Mouse (Mus musculus) kidney, adult 2 months (tissue): ENCODE data around the gene Lmo7. TPM values are rescaled to one million over a fixed set of nuclear protein-coding genes. Genes with fewer than 3 reads are reported as not detected.

Source experiments
- DNase-seq: peaks from one replicate; pipeline ENCODE4 v3.0.0; 2021
- H3K27ac ChIP-seq: fragments of 200-500 bp; 2 replicates; pipeline ENCODE4 v1.5.1; 2012; ENCODE audit warnings: low read depth, low read length, control low read depth, inconsistent platforms; ENCODE audit not compliant: insufficient read depth
- H3K27me3 ChIP-seq: fragments of 200-500 bp; replicated peaks from 2 replicates; pipeline ENCODE4 v1.6.1; 2012; ENCODE audit warnings: mild to moderate bottlenecking, moderate library complexity, low read length, inconsistent platforms; ENCODE audit not compliant: control insufficient read depth, insufficient read depth
- H3K36me3 ChIP-seq: fragments of 200-500 bp; 2 replicates; pipeline ENCODE4 v1.6.1; 2012; ENCODE audit warnings: mild to moderate bottlenecking, moderate library complexity, low read length, inconsistent platforms; ENCODE audit not compliant: control insufficient read depth, insufficient read depth
- H3K4me1 ChIP-seq: fragments of 200-500 bp; 2 replicates; pipeline ENCODE4 v1.6.1; 2011; ENCODE audit warnings: low read length; ENCODE audit not compliant: control insufficient read depth, insufficient read depth
- H3K4me3 ChIP-seq: fragments of 200-500 bp; 2 replicates; pipeline ENCODE4 v1.5.1; 2011; ENCODE audit warnings: mild to moderate bottlenecking, low read depth, low read length, control low read depth; ENCODE audit not compliant: insufficient read depth
- CTCF ChIP-seq: fragments of 200-500 bp; conservative IDR thresholded peaks from 2 replicates; pipeline ENCODE4 v1.5.1; 2011; ENCODE audit warnings: low read depth, mild to moderate bottlenecking, control low read depth, low read length, moderate library complexity, mixed read lengths; ENCODE audit not compliant: insufficient read depth, insufficient read length
- POLR2A ChIP-seq: fragments of 200-500 bp; IDR thresholded peaks from one replicate; pipeline ENCODE4 v1.6.1; 2011; ENCODE audit warnings: low read depth, low read length, control low read depth
- WGBS: fragments of 180-500 bp; shearing (Covaris S2); methylation state at CpG from one replicate; pipeline ENCODE4 v1.1.7; 2018; 5-methylcytosine and 5-hydroxymethylcytosine counted together
- polyA plus RNA-seq: library from polyadenylated mRNA; depleted of rRNA; stranded (reverse); fragments of >200 nt; gene quantifications from 2 replicates; pipeline ENCODE4 v1.2.3, GENCODE M21; 2012

Lmo7 gene
- polyA plus RNA-seq, 1 experiment = 40.0 TPM

DNA sequence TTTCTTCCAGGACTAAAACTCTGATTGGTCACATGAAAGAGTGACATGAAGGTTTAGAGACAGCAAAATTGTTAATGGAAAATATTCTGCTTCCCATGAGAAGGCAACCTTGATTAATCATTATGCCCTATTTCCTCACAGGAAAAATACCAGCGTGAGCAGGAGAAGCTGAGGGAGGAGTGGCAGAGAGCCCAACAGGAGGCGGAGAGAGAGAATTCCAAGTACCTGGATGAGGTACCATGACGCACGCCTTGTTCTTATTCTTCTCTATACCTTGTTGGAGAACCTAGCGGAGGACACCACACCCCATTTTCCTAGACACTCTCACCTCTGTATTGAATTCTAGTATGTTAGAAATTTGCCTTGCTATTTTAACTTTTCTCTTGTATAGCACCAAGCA is 188.7 kb downstream of the Lmo7 start:
- Histone ChIP-seq H3K27ac (no peak overlapping the region), H3K36me3 (peaks cover 2% of the 10 kb centered on the region), H3K27me3 (no peaks in the 10 kb centered on the region), H3K4me1 (peaks cover 19% of the 10 kb centered on the region), H3K4me3 (no peak overlapping the region)
- 57% methylated on average over 5 of the region's 5 CpGs for WGBS
- no peak for TF ChIP-seq POLR2A
- DNase-seq = peak; percentile 83

DNA sequence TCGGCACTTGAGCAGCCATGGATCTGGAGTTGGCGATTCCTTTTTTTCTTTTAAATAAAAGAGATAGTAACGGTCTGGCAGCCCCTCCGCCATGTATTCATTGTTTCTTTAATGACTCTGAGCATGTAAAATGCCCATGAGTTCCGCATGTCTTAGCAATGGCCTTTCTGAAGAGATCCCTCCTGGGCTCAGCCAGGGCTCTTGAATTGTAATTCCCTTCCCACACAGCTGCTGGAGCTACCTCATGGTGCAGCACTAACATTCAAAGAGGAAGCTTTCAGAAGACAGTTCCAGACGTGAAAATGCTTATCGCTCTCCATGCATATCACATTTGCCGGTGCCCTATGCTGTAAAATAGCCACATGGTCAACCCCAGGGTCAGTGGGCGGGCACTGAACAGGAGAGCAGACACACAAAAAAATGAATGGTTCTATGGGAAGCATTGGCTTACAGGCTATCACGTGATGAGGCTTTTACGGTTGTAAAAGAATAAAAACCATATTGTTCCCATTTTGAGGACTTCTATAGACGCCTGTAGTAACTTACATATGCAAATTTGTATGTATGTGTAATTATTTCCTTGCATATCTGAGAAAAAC is 198.0 kb downstream of the Lmo7 start:
- H3K27ac ChIP-seq = no peak overlapping the region
- TF ChIP-seq POLR2A (no peak), CTCF (no peak)

DNA sequence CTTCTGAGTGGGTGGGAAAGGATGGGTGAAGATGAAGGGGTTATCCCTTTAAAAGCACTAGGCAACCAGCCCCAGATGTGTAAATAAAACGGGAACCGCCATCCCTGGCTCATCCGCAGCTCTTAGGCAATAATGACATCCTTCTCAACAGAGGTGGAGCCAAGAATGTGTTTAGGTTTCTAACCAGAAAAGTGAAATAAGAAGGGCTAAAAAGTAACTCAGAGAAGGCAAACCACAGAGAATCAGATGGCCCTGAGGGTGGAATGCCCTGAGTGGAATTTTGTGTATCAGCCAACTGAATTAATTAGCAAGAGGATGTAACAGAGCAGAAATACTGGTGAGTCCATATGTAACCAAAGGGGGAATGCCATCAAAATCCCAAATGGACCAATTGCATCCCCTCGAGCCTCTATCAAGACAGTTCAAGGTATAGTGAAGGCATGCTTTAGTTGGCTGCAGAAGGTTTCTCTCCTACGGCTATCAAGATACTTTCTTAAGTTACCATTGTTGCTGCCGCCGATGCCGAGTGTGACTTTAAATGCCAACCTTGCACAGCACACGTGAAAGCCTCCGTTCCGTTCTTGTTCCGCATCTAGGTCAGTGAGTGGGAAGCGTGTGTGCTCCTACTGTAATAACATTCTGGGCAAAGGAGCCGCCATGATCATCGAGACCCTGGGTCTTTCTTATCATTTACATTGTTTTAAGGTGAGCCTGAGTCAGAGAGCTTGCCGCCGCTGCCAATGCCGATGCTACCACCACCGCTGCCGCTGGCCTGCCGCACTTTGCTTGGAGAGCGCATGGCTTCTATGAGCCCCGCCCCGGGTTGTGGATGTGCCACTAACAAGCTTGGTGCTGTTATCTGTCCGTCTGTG is 201.1 kb downstream of the Lmo7 start:
- H3K4me3 ChIP-seq = no peak overlapping the region
- peak; percentile 52 for DNase-seq
- 88% methylated on average over 25 of the region's 25 CpGs for WGBS

More for the DNA sequence above, 198.0 kb downstream of the Lmo7 start:
- DNase-seq = no peak
- no peaks in the 10 kb centered on the region for H3K4me1 ChIP-seq
- H3K36me3 ChIP-seq = peaks cover 8% of the 10 kb centered on the region
- no peak overlapping the region for H3K4me3 ChIP-seq
- H3K27me3 ChIP-seq = no peaks in the 10 kb centered on the region
- WGBS = 85% methylated on average over 12 of the region's 12 CpGs

DNA sequence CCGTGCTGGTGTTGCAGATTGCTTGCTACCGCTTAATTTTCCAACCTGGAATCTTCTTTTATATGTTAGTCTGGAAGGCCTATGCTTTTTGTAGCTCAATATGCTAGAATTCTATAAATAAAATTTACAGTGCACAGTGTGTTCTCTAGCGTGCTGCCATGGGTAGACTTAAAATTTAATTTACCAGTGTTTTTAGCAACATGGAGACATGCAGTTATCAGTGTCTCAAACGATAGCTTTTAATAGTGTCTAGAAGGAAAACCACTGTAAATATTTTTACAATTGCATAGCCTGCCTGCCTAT is 201.6 kb downstream of the Lmo7 start:
- Histone ChIP-seq H3K4me1 (no peaks in the 10 kb centered on the region), H3K27ac (no peak overlapping the region), H3K27me3 (no peaks in the 10 kb centered on the region), H3K4me3 (no peak overlapping the region), H3K36me3 (peaks cover 6% of the 10 kb centered on the region)
- 91% methylated on average over 4 of the region's 4 CpGs for WGBS
- TF ChIP-seq CTCF (no peak), POLR2A (no peak)
- DNase-seq = no peak

More for the DNA sequence above, 201.1 kb downstream of the Lmo7 start:
- Histone ChIP-seq H3K36me3 (peaks cover 9% of the 10 kb centered on the region), H3K27me3 (no peaks in the 10 kb centered on the region), H3K27ac (no peak overlapping the region), H3K4me1 (no peaks in the 10 kb centered on the region)
- TF ChIP-seq CTCF (no peak), POLR2A (no peak)

DNA sequence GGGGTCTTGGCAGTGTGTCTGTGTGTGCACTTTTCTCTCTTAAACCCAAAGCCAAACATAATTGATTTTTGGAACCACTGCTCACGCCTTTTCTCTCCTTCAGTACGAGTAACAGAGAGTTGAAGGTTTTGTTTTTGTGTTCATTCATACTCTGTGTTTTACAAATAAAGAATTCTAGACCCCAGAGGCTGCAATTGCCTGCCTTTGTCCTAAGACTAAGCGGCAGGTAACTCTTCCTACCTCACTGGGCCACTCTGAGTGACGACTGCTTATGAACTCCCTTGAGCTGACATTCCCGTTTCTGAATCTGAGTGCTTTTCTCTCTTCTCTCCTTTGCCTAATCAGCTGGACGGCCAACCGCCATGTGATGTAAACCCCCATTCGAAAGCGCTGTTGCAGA is 203.8 kb downstream of the Lmo7 start:
- DNase-seq = no peak
- WGBS = 88% methylated on average over 9 of the region's 9 CpGs

DNA sequence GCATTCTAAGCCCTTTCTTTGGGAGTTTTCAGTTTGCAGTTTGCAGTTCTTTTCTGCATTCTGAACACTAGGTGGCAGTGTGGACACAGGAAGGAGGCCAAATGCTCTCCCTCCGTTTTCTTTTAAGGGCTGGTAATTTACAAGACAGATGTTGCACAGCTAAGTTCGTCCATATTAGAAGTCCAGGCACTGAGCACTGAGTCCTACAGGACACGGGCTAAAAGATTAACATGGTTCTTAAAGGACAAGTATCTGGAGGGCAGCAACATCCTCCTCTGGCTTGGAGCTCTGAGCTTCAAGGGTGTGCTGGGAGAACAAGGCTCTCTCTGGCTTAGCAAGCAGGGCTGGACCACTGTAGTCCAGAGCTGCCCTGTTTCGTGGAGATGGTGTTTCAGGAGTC is 213.2 kb downstream of the Lmo7 start:
- WGBS = 4% methylated on average over 4 of the region's 4 CpGs
- no peak overlapping the region for H3K27ac ChIP-seq
- TF ChIP-seq POLR2A (no peak), CTCF (peak; percentile 48)
- peak; percentile 60 for DNase-seq
- H3K36me3 ChIP-seq = peaks cover under 1% of the 10 kb centered on the region; the same call in 1 of the 2 replicates
- H3K4me1 ChIP-seq = peaks cover 3% of the 10 kb centered on the region; the same call in 1 of the 2 replicates
- H3K4me3 ChIP-seq = no peak overlapping the region
- H3K27me3 ChIP-seq = no peaks in the 10 kb centered on the region

More for the DNA sequence above, 203.8 kb downstream of the Lmo7 start:
- Histone ChIP-seq H3K27me3 (no peaks in the 10 kb centered on the region), H3K36me3 (peaks cover 8% of the 10 kb centered on the region; the same call in 1 of the 2 replicates), H3K4me1 (no peaks in the 10 kb centered on the region), H3K27ac (no peak overlapping the region), H3K4me3 (no peak overlapping the region)
- TF ChIP-seq CTCF (no peak), POLR2A (no peak)
